Mouse (Mus musculus) liver, embryonic 13.5 days (tissue): ENCODE results near the gene Cryz. TPM values are rescaled to one million over a fixed set of nuclear protein-coding genes. Genes with fewer than 3 reads are reported as not detected.

ENCODE experiments used
- ATAC-seq: fragments of 200-750 bp; cut with Nextera tagmentation; 2 replicates; pipeline ENCODE4 v1.8.0; 2017; ENCODE audit warnings: low read depth, mild to moderate bottlenecking, moderate number of reproducible peaks, moderate library complexity
- DNase-seq: peaks from one replicate; pipeline ENCODE4 v3.0.0; 2022
- H3K27ac ChIP-seq: fragments of 300-500 bp; sonication (generic); 2 replicates; pipeline ENCODE4 v1.5.1; 2015; ENCODE audit warnings: moderate library complexity, mild to moderate bottlenecking, inconsistent platforms
- H3K27me3 ChIP-seq: fragments of 300-500 bp; sonication (generic); 2 replicates; pipeline ENCODE4 v1.6.1; 2015; ENCODE audit warnings: mild to moderate bottlenecking, inconsistent platforms
- H3K36me3 ChIP-seq: fragments of 300-500 bp; sonication (generic); 2 replicates; pipeline ENCODE4 v1.6.1; 2015; ENCODE audit warnings: mild to moderate bottlenecking, inconsistent platforms
- H3K4me1 ChIP-seq: fragments of 300-500 bp; sonication (generic); replicated peaks from 2 replicates; pipeline ENCODE4 v1.6.1; 2015; ENCODE audit warnings: inconsistent platforms
- H3K4me2 ChIP-seq: fragments of 300-500 bp; sonication (generic); 2 replicates; pipeline ENCODE4 v1.6.1; 2015; ENCODE audit warnings: inconsistent platforms, mild to moderate bottlenecking, moderate library complexity
- H3K4me3 ChIP-seq: fragments of 300-500 bp; sonication (generic); replicated peaks from 2 replicates; pipeline ENCODE4 v1.5.1; 2015; ENCODE audit warnings: mild to moderate bottlenecking, inconsistent platforms
- H3K9ac ChIP-seq: fragments of 300-500 bp; sonication (generic); 2 replicates; pipeline ENCODE4 v1.6.1; 2015; ENCODE audit warnings: mild to moderate bottlenecking, inconsistent platforms
- H3K9me3 ChIP-seq: fragments of 300-500 bp; sonication (generic); replicated peaks from 2 replicates; pipeline ENCODE4 v1.6.1; 2016; ENCODE audit warnings: inconsistent platforms
- WGBS: fragments of 180-500 bp; shearing (Covaris S2); methylation state at CpG from one replicate; pipeline ENCODE4 v1.1.7; 2015; ENCODE audit not compliant: insufficient replicate concordance; 5-methylcytosine and 5-hydroxymethylcytosine counted together
- polyA plus RNA-seq: library from polyadenylated mRNA; unstranded; fragments of >200 nt; fragmentation: Nextera tagmentation; extraction: Ambion mirVana; gene quantifications from 2 replicates; pipeline ENCODE4 v1.2.1, GENCODE M21; 2015

Cryz gene
- polyA plus RNA-seq, 1 experiment from 2014 or later = 13.6 TPM

- Histone ChIP-seq H3K36me3 (no peaks in the 10 kb centered on the region), H3K4me2 (no peak overlapping the region), H3K27ac (no peak overlapping the region), H3K4me1 (no peaks in the 10 kb centered on the region), H3K9me3 (no peaks in the 10 kb centered on the region), H3K27me3 (no peaks in the 10 kb centered on the region), H3K9ac (no peak overlapping the region), H3K4me3 (no peak overlapping the region)
- no peak for ATAC-seq
- WGBS = 49% methylated on average over 5 of the region's 5 CpGs
- no peak for DNase-seq
Measured at GRCm38 (mm10) chr3:154653454-154653853, 56.9 kb downstream of the Cryz start.

GRCm38 (mm10) chr3:154654284-154654683 lies 57.8 kb downstream of the Cryz start:
- ATAC-seq = no peak
- no peak for DNase-seq
- no peaks in the 10 kb centered on the region for H3K27me3 ChIP-seq
- H3K4me1 ChIP-seq = no peaks in the 10 kb centered on the region
- 58% methylated on average over 6 of the region's 6 CpGs for WGBS
- no peaks in the 10 kb centered on the region for H3K36me3 ChIP-seq
- no peaks in the 10 kb centered on the region for H3K9me3 ChIP-seq
- H3K27ac ChIP-seq = no peak overlapping the region
- no peak overlapping the region for H3K4me2 ChIP-seq
- H3K4me3 ChIP-seq = no peak overlapping the region
- H3K9ac ChIP-seq = no peak overlapping the region

- H3K4me3 ChIP-seq = no peak overlapping the region
- H3K27me3 ChIP-seq = no peaks in the 10 kb centered on the region
- no peak overlapping the region for H3K27ac ChIP-seq
- H3K9ac ChIP-seq = no peak overlapping the region
- DNase-seq (no peak), ATAC-seq (no peak)
- H3K36me3 ChIP-seq = no peaks in the 10 kb centered on the region
- no peak overlapping the region for H3K4me2 ChIP-seq
- 39% methylated on average over 12 of the region's 12 CpGs for WGBS
- no peaks in the 10 kb centered on the region for H3K4me1 ChIP-seq
- H3K9me3 ChIP-seq = no peaks in the 10 kb centered on the region
Measured at GRCm38 (mm10) chr3:154654901-154655300, 58.4 kb downstream of the Cryz start.

- 67% methylated on average over 5 of the region's 5 CpGs for WGBS
- Histone ChIP-seq H3K4me3 (no peak overlapping the region), H3K27me3 (no peaks in the 10 kb centered on the region)
Measured at GRCm38 (mm10) chr3:154655711-154656110, 59.2 kb downstream of the Cryz start.

GRCm38 (mm10) chr3:154663545-154663944 lies 67.0 kb downstream of the Cryz start, which contains the start of gene Erich3:
Gene Erich3 (plus strand): TSS chr3:154663859.
- WGBS = 35% methylated on average over 6 of the region's 7 CpGs
- peaks cover 35% of the 10 kb centered on the region for H3K27me3 ChIP-seq
- ATAC-seq (no peak), DNase-seq (no peak)
- no peak within 1 kb of the TSS for H3K9ac ChIP-seq
- H3K27ac ChIP-seq = no peak within 1 kb of the TSS
- H3K4me2 ChIP-seq = 0 out of 2 replicates have a peak within 1 kb of the TSS, but pooled peaks have one; percentile 24
- H3K36me3 ChIP-seq = no peaks in the 10 kb centered on the region
- H3K4me3 ChIP-seq = no peak within 1 kb of the TSS
- H3K4me1 ChIP-seq = no peaks in the 10 kb centered on the region
- H3K9me3 ChIP-seq = no peaks in the 10 kb centered on the region

More at GRCm38 (mm10) chr3:154655711-154656110, 59.2 kb downstream of the Cryz start:
- ATAC-seq (no peak), DNase-seq (no peak)
- H3K36me3 ChIP-seq = no peaks in the 10 kb centered on the region
- H3K9ac ChIP-seq = no peak overlapping the region
- H3K27ac ChIP-seq = no peak overlapping the region
- no peaks in the 10 kb centered on the region for H3K9me3 ChIP-seq
- H3K4me2 ChIP-seq = no peak overlapping the region
- H3K4me1 ChIP-seq = no peaks in the 10 kb centered on the region

GRCm38 (mm10) chr3:154663976-154664581 lies 67.6 kb downstream of the Cryz start:
- Histone ChIP-seq H3K4me3 (no peak overlapping the region), H3K27me3 (peaks cover 35% of the 10 kb centered on the region), H3K9ac (no peak overlapping the region), H3K36me3 (no peaks in the 10 kb centered on the region), H3K9me3 (no peaks in the 10 kb centered on the region), H3K4me2 (0 out of 2 replicates have a peak overlapping the region, but pooled peaks have one; percentile 24), H3K4me1 (no peaks in the 10 kb centered on the region), H3K27ac (no peak overlapping the region)
- DNase-seq (no peak), ATAC-seq (no peak)
- WGBS = 6% methylated on average over 25 of the region's 27 CpGs

- Histone ChIP-seq H3K4me3 (no peak overlapping the region), H3K27me3 (peaks cover 35% of the 10 kb centered on the region), H3K4me1 (no peaks in the 10 kb centered on the region), H3K27ac (no peak overlapping the region), H3K9me3 (no peaks in the 10 kb centered on the region), H3K36me3 (no peaks in the 10 kb centered on the region), H3K4me2 (no peak overlapping the region), H3K9ac (no peak overlapping the region)
- no peak for DNase-seq
- ATAC-seq = no peak
- WGBS = 33% methylated on average over 4 of the region's 4 CpGs
Measured at GRCm38 (mm10) chr3:154664636-154665035, 68.1 kb downstream of the Cryz start.

GRCm38 (mm10) chr3:154668485-154668884 lies 72.0 kb downstream of the Cryz start:
- Histone ChIP-seq H3K4me3 (no peak overlapping the region), H3K27ac (no peak overlapping the region), H3K4me1 (no peaks in the 10 kb centered on the region), H3K27me3 (peaks cover 25% of the 10 kb centered on the region), H3K36me3 (no peaks in the 10 kb centered on the region), H3K4me2 (no peak overlapping the region), H3K9me3 (no peaks in the 10 kb centered on the region), H3K9ac (no peak overlapping the region)
- 54% methylated on average over 3 of the region's 3 CpGs for WGBS
- no peak for DNase-seq
- no peak for ATAC-seq

GRCm38 (mm10) chr3:154670584-154670983 lies 74.1 kb downstream of the Cryz start:
- DNase-seq = no peak
- H3K36me3 ChIP-seq = no peaks in the 10 kb centered on the region
- WGBS = 57% methylated on average over 6 of the region's 6 CpGs
- no peaks in the 10 kb centered on the region for H3K9me3 ChIP-seq
- no peak overlapping the region for H3K4me2 ChIP-seq
- ATAC-seq = no peak
- no peak overlapping the region for H3K4me3 ChIP-seq
- H3K27ac ChIP-seq = no peak overlapping the region
- H3K4me1 ChIP-seq = no peaks in the 10 kb centered on the region
- H3K27me3 ChIP-seq = peaks cover 4% of the 10 kb centered on the region
- no peak overlapping the region for H3K9ac ChIP-seq

GRCm38 (mm10) chr3:154671013-154671412 lies 74.5 kb downstream of the Cryz start:
- WGBS = 51% methylated on average over 5 of the region's 5 CpGs
- Histone ChIP-seq H3K4me2 (no peak overlapping the region), H3K4me1 (no peaks in the 10 kb centered on the region), H3K36me3 (no peaks in the 10 kb centered on the region), H3K9me3 (no peaks in the 10 kb centered on the region), H3K9ac (no peak overlapping the region), H3K4me3 (no peak overlapping the region), H3K27ac (no peak overlapping the region), H3K27me3 (no peaks in the 10 kb centered on the region)
- ATAC-seq (no peak), DNase-seq (no peak)
